Mouse (Mus musculus) telencephalon, adult 2 months (tissue): ENCODE data around the gene Bbs9.

Experiments used
- DNase-seq: peaks from one replicate; pipeline ENCODE4 v3.0.0-alpha.2; 2011; ENCODE audit warnings: low read depth, low spot score

The Bbs9 gene

GRCm38 (mm10) chr9:22748617-22749016 lies 273.1 kb downstream of the Bbs9 start:
- no peak for DNase-seq

DNA sequence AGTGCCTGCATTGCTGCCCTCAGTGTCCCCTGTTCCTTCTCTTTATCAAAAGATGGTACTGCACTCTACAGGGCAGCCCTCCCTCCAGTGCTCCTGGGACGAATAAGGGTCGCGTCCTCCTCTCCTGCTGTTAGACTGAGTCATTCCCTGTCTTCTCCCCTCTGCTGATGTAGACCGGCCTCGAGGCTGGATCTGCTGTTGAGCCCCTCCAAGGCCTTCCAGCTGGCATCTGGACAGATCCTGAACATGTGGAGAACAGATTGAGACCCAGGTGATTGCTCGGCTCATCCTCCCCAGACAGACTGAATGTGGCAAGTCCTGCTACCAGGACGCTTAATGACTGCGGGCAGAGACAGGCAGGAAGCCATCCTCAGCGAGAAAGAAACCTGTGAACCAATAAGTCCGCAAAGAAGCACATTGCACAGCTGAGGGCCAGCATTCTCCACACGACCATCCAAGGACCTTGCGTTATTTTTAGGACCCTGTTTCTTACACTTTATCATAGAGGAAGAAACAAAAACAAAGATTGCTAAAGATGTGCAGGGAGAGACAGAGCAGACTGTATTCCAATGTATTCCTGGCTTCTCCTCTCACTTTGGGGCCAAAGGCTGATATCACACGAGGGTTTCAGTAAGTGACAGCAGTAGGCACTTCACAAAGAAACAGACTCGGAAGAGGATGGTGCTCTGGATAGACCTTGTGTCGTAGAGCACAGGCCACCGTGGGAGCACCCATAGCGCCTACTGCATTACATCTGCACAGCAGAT lies 275.4 kb downstream of the Bbs9 start:
- DNase-seq: no peak

DNA sequence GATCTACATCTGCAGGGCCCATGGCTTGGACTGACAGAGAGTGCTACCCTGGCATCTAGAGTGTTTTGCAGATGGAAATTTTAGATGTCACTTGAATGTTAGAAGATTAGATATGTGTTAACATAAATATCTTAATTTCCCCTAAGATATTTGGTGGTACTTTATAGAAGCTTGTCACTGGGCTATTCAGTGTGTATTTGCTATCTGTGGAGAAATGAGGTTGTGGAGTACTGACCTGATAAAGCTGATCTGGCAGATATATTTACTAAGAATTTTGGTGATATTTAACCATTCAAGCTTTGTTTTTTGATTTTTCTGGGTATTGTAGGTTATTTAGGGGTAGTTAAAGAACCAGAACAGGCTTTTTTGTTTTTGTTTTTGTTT lies 276.0 kb downstream of the Bbs9 start:
- no peak for DNase-seq

- DNase-seq: no peak
Observed at GRCm38 (mm10) chr9:22754081-22754672, 278.7 kb downstream of the Bbs9 start.

DNA sequence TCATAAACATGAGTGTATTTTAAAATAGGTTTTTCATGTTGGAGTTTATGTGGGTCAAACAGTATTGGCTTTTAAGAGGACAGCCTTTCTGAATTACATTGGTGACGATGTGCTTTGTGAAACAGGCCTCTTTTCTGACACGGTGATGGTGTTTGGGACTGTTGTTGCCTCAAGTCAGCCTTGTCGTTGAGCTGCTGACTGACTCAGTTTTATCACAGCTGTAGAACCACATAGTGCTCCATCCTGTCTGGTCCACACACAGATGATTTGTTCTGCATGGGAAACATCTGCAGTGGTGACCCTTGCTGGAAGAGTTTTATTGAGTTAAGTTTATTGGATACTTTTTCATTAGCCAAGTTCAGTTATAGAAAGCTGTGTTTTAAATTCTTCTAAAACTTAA lies 283.0 kb downstream of the Bbs9 start:
- DNase-seq: no peak

- no peak for DNase-seq
Observed at GRCm38 (mm10) chr9:22759241-22759640, 283.7 kb downstream of the Bbs9 start.

GRCm38 (mm10) chr9:22760376-22760775 lies 284.9 kb downstream of the Bbs9 start:
- DNase-seq: no peak

DNA sequence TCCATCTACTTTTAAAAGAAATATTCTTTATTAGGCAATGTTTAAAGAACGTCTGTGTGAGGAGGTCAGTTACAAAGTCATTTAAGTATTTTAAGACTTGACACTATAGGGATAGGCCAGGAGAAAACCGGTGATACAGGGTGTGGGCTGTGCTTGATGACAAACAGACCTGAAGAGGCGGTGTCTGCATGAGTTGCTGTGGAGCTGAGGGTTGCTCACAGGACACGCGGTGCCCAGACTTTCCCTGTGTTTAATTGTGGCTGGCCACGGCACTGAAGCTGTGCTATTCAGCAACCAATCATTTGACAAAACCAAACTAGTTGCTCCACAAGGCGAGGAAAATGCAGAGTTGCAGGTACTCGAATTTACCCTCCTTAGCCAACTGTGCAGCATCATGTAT lies 286.0 kb downstream of the Bbs9 start:
- no peak for DNase-seq

- no peak for DNase-seq
Observed at GRCm38 (mm10) chr9:22765618-22766220, 290.2 kb downstream of the Bbs9 start.

- no peak for DNase-seq
Observed at GRCm38 (mm10) chr9:22767154-22767553, 291.6 kb downstream of the Bbs9 start.

- no peak for DNase-seq
Observed at GRCm38 (mm10) chr9:22767860-22768259, 292.3 kb downstream of the Bbs9 start.

DNA sequence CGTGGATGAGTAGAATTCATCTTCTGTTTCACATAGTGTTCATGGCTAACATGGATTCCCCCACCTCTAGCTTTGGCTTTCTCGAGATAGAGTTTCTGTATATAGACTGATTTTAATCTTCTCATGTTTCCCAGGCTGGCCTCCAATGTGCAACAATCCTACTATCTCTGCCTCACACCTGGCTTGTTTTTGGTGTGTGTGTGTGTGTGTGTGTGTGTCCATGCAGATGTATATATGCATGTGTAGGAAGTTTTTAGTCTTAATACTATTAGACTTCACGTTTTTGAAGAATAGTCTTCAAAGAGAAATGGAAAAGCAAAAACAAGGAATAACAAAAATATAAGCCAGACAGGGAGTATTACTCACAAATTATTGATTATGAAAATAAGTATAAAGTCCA lies 296.3 kb downstream of the Bbs9 start:
- no peak for DNase-seq

GRCm38 (mm10) chr9:22776246-22776961 lies 300.9 kb downstream of the Bbs9 start:
- DNase-seq: no peak

DNA sequence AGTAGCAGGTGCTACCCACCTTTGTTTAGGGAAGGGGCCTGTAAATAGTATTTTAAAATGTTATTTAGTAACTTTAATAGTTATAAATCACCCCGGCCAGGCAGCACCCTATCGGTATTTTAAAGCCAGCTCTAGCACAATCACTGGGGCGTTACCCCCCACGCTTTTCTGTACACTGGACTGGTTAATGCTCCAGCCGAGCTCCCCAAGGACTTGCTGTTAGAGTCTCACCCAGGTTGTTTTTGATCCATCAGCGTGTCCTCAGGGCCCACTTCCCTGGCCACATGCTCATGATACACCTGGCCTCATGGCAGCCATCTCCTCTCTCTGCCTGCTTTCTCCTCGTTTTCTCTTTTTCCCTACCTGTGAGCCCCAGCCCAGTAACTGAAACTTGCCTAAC lies 301.9 kb downstream of the Bbs9 start:
- DNase-seq: no peak

DNA sequence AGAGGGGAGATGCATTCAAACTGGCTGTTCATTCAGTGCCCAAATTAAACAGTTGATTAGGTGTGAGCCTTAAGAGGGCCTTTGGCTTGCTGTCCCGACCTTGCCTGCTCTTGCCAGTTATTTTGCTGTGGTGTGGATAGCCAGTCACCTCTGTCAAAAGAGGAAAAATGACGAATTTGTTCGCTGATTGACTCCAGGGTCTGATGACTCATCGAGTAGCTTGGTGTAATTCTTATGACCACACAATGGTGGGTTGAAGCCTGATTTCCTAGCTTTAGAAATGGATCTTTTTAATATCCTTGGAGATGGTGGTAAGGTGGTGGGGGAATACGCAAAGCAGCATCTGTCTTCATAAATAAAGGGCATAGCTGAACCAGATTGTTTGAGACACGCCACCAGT lies 304.1 kb downstream of the Bbs9 start:
- DNase-seq: no peak

DNA sequence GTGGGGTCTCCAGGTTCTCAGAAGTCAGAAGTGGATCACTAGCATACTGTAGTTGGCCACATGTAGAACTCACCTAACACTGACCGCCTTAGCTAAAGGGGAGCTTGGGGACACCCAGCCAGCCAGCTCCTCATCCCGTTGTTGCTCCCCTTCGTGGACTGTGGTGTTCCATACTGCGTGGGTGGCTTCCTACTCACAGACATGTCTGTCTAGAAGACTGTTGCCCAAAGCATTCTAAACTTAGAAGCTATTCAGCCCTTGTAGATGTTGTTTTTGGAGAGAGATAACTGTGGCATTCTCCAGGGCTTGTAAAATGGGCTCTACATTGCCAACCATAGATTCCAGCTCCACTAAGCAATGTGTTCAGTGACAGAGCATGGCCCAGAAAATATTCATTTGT lies 310.5 kb downstream of the Bbs9 start:
- DNase-seq: peak; percentile 29

- DNase-seq: no peak
Observed at GRCm38 (mm10) chr9:22788423-22788822, 312.9 kb downstream of the Bbs9 start.

- DNase-seq: no peak
Observed at GRCm38 (mm10) chr9:22788850-22789249, 313.3 kb downstream of the Bbs9 start.

GRCm38 (mm10) chr9:22789380-22790168 lies 314.1 kb downstream of the Bbs9 start:
- DNase-seq: no peak

DNA sequence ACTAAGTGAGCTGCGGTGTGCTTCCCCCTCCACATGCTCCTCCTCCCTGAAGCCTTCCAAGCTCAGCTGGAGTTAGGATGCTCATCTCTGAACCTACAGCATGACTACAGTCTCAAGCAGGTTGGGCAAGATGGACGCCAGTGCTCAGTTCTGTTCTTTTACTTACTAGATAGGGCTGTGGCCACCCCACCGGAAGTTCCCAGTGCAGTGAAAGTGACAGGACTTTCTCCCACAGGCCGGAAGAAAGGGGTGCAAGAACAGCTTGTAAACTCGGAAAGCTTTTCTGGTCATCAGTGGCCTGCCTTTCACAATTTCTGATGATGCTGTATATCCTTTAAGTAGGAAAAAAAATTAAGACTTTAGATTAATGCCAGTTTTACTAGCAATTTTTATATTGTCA lies 315.7 kb downstream of the Bbs9 start:
- DNase-seq: no peak

- no peak for DNase-seq
Observed at GRCm38 (mm10) chr9:22791750-22792149, 316.2 kb downstream of the Bbs9 start.

DNA sequence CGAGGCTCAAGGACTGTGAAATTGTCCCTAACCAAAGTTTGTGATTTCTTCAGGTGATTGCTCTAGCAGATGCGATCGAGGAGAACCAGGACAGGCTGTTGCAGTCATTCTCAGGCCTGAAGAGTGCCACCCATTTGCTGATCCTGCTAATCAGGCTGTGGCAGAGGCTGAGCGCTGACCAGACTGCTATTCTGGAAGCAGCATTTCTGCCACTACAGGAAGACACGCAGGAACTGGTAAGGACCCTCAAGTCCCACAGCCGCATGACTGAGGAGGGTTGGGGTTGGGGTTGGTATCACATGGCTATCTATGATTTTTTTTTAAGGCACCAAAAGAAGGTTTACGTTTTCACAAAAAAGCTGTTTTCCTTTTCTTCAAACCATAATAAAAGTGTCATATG lies 318.2 kb downstream of the Bbs9 start:
- no peak for DNase-seq
